Mouse (Mus musculus): ENCODE results near the gene Dync2h1.

- TF ChIP-seq CTCF (IDR thresholded peaks at IDR 0.05; ENCODE audit: control insufficient read depth, insufficient read depth, low read length) (no peak), POLR2A (IDR thresholded peaks at IDR 0.05; ENCODE audit: borderline replicate concordance, control insufficient read depth, low read depth, low read length) (no peak)
These were observed 24.5 kb downstream of the Dync2h1 start for GRCm38 (mm10) chr9:7159718-7160117.

Data from bone marrow, adult 2 months (tissue).